Mouse (Mus musculus) embryonic fibroblast, embryonic 13.5 days (primary cell): ENCODE data around the gene Olfr741. TPM values are rescaled to one million over a fixed set of nuclear protein-coding genes. Genes with fewer than 3 reads are reported as not detected.

Experiments
- H3K27ac ChIP-seq: 2 replicates; pipeline ENCODE4 v1.5.1; 2012; ENCODE audit warnings: low read length, control low read depth, inconsistent platforms; ENCODE audit not compliant: insufficient read depth
- H3K4me1 ChIP-seq: 2 replicates; pipeline ENCODE4 v1.6.1; 2011; ENCODE audit warnings: low read length; ENCODE audit not compliant: control insufficient read depth, insufficient read depth
- H3K4me3 ChIP-seq: 2 replicates; pipeline ENCODE4 v1.5.1; 2011; ENCODE audit warnings: mild to moderate bottlenecking, control low read depth, low read length; ENCODE audit not compliant: insufficient read depth
- CTCF ChIP-seq: IDR thresholded peaks from 2 replicates; pipeline ENCODE4 v1.5.1; 2011; ENCODE audit warnings: mild to moderate bottlenecking, control low read depth, low read length, moderate library complexity, borderline replicate concordance; ENCODE audit not compliant: insufficient read depth
- POLR2A ChIP-seq: IDR thresholded peaks from 2 replicates; pipeline ENCODE4 v1.6.1; 2011; ENCODE audit warnings: low read depth, mild to moderate bottlenecking, control low read depth, low read length, moderate library complexity
- polyA plus RNA-seq: library from polyadenylated mRNA; stranded (reverse); fragments of >200 nt; gene quantifications from 2 replicates; pipeline ENCODE4 v1.2.4, GENCODE M21; 2011; ENCODE audit warnings: low read depth; ENCODE audit not compliant: missing spikeins, insufficient read length

Gene Olfr741
- not detected in 2 replicates for polyA plus RNA-seq

- H3K4me3 ChIP-seq = no peak within 1 kb of the TSS
- H3K4me1 ChIP-seq = no peaks in the 10 kb centered on the region
- H3K27ac ChIP-seq = no peak within 1 kb of the TSS
- TF ChIP-seq CTCF = no peak
- no peak for TF ChIP-seq POLR2A
Measured at GRCm38 (mm10) chr14:50472438-50472837, at the start of gene Olfr741. Gene Olfr741, plus strand, starts transcription at chr14:50472738.

GRCm38 (mm10) chr14:50445245-50445644 is 27.3 kb upstream of the Olfr741 start, which contains the start of gene Olfr740:
Gene Olfr740, plus strand, starts transcription at chr14:50445545.
- H3K4me3 ChIP-seq = no peak within 1 kb of the TSS

GRCm38 (mm10) chr14:50478406-50478805 is 5.9 kb downstream of the Olfr741 start:
- TF ChIP-seq CTCF (no peak), POLR2A (no peak)
- Histone ChIP-seq H3K27ac (no peak overlapping the region), H3K4me3 (no peak overlapping the region), H3K4me1 (no peaks in the 10 kb centered on the region)

More at GRCm38 (mm10) chr14:50445245-50445644, 27.3 kb upstream of the Olfr741 start, which contains the start of gene Olfr740:
- H3K27ac ChIP-seq = no peak within 1 kb of the TSS
- H3K4me1 ChIP-seq = no peaks in the 10 kb centered on the region
- TF ChIP-seq POLR2A (no peak), CTCF (no peak)

- H3K4me3 ChIP-seq = no peak within 1 kb of the TSS
- H3K4me1 ChIP-seq = no peaks in the 10 kb centered on the region
- no peak within 1 kb of the TSS for H3K27ac ChIP-seq
- TF ChIP-seq CTCF (no peak), POLR2A (no peak)
Measured at GRCm38 (mm10) chr14:50503300-50503699, 30.8 kb downstream of the Olfr741 start, which contains the start of gene Olfr742. Gene Olfr742, plus strand, starts transcription at chr14:50503600.

GRCm38 (mm10) chr14:50521539-50521938 is 49.0 kb downstream of the Olfr741 start, which contains the start of gene Olfr743:
Gene Olfr743, plus strand, starts transcription at chr14:50521839.
- TF ChIP-seq POLR2A (no peak), CTCF (no peak)
- no peak within 1 kb of the TSS for H3K27ac ChIP-seq
- no peaks in the 10 kb centered on the region for H3K4me1 ChIP-seq
- no peak within 1 kb of the TSS for H3K4me3 ChIP-seq

Other genes with a start within 250 kb of the Olfr741 start
- not detected in 2 replicates for gene Olfr731, start 230.9 kb upstream of the Olfr741 start, polyA plus RNA-seq
- not detected in 2 replicates for gene Olfr732, start 188.5 kb upstream of the Olfr741 start, polyA plus RNA-seq
- not detected in 2 replicates for gene Olfr733, start 171.2 kb upstream of the Olfr741 start, polyA plus RNA-seq
- not detected in 2 replicates for gene Olfr734, start 146.0 kb upstream of the Olfr741 start, polyA plus RNA-seq
- not detected in 2 replicates for gene Olfr735, start 123.9 kb upstream of the Olfr741 start, polyA plus RNA-seq
- not detected in 2 replicates for gene Tlr11, start 114.8 kb upstream of the Olfr741 start, polyA plus RNA-seq
- not detected in 2 replicates for gene Olfr736, start 91.6 kb upstream of the Olfr741 start, polyA plus RNA-seq
- not detected in 2 replicates for gene Olfr738, start 65.2 kb upstream of the Olfr741 start, polyA plus RNA-seq
- gene Olfr739, start 54.1 kb upstream of the Olfr741 start, polyA plus RNA-seq = not detected in 2 replicates
- not detected in 2 replicates for gene Olfr740, start 27.2 kb upstream of the Olfr741 start, polyA plus RNA-seq
- gene Olfr742, start 30.9 kb downstream of the Olfr741 start, polyA plus RNA-seq = not detected in 2 replicates
- not detected in 2 replicates for gene Olfr743, start 49.1 kb downstream of the Olfr741 start, polyA plus RNA-seq
- not detected in 2 replicates for gene Olfr744, start 142.1 kb downstream of the Olfr741 start, polyA plus RNA-seq
- gene Olfr745, start 166.7 kb downstream of the Olfr741 start, polyA plus RNA-seq = not detected in 2 replicates
- not detected in 2 replicates for gene Olfr746, start 174.3 kb downstream of the Olfr741 start, polyA plus RNA-seq
- gene Olfr747, start 220.5 kb downstream of the Olfr741 start, polyA plus RNA-seq = not detected in 2 replicates
- not detected in 2 replicates for gene Olfr748, start 234.6 kb downstream of the Olfr741 start, polyA plus RNA-seq